Mouse (Mus musculus) B cell, adult 2 months (primary cell): Measurements from ENCODE around the gene Akap13.
A peak's percentile ranks its signal among the peaks of the same experiment; 100 is the strongest.

Experiments used
- DNase-seq, 2 experiments: peaks; one replicate each; pipeline ENCODE4 v3.0.0; 2022

Gene Akap13

DNA sequence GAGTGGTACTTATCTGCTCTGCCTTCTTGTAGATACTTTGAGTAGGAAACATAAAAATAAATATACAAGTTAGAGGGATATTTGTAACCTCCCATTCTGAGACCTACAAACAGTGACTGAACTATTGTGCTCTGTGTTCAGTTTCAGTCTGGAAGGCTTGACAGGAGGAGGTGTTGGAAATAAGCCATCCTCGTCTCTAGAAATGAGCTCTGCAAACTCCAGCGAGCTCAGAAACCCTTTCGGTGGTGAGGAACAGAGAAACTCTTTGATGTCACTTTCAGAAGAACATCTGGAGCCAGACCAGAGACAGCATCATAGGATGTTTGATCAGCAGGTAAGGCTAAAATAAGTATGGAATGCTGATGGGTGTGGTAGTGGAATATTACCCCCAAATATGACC is 229.6 kb downstream of the Akap13 start:
- no peak for DNase-seq

DNA sequence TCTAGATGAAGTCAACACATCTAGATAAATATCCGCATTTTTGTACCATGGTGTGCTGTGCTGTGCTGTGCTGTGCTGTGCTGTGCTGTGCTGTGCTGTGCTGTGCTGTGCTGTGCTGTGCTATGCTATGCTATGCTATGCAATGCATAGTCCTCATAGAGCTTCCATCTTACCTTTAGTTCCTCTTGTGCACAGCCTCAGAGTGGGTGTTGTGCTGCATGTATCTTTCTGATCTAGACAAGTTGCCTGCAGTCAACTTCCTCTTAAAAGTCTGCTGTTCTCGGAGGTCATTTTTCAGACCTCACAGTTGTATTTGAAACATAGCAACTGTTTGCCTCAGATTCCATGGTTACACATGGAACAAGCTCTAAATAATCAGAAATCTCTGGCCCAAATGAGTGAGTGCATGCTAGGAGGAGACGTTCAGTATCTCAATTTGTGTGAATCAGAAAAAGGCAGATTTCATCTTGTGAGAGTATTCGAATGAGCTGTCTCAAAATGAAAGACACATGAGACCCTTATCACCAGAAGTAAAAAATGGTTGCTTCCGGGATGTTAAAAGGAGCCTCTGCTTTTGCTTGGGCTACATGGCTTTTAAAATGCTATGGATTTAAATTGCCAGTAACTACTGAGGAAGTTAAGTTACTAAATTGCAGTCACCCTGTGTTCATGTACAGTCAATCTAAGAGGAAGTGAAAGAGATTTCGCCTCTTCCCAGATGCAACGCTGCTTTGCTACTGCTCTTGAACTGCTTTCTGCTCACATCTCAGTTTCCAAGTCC is 230.9 kb downstream of the Akap13 start:
- DNase-seq: peak; percentile 55 to 64

DNA sequence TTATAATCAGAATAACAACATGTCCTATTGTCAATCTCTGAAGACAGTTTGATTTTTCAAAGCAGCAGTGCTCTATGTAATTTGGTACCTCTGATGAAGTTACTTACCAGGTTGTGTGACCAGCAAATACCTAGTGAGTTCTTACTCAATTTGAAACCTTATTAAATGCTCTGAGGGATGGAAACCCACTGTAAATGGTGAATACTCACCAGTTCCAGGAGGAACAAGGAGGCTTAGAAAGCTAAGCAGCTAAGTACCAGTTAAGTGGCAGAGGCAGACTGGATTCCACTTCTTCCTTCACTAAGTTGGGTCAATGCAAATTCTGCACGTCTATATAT is 231.5 kb downstream of the Akap13 start:
- no peak for DNase-seq

DNA sequence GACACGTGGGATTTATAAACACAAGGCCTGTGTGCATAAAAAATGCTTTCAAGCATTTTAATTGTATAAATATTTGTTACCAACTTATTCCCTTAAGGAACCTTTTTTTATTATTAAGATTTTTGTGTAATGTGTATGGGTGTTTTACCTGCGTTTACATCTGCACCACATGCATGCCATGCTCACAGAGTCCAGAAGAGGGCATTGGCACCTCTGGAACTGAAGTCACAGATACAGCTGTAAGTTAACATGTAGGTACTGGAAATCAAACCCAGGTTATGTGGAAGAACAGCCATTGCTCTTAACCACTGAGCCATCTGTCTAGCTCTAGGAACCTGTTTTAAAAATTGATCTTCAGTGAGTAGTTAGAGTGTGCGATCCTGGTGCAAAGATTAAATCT is 232.8 kb downstream of the Akap13 start:
- peak; percentile 39 to 50 for DNase-seq

DNA sequence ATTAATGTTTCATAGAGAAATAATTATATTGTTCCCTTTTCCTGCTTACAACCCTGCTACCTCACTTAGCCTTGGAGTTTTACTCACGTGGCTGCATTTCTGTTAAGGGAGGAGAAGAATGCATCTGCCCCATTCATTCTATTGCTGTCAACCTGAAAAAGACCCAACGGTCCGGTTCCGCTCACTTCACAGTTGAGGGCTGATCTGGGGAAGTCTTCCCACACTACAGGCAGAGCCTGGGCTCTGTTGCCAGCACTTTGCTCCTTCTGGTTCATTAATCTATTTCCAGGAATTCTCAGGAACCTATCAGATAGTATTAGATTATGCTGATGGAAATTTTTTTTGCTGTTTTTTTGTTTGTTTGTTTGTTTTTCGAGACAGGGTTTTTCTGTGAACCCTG is 239.4 kb downstream of the Akap13 start:
- no peak for DNase-seq

DNA sequence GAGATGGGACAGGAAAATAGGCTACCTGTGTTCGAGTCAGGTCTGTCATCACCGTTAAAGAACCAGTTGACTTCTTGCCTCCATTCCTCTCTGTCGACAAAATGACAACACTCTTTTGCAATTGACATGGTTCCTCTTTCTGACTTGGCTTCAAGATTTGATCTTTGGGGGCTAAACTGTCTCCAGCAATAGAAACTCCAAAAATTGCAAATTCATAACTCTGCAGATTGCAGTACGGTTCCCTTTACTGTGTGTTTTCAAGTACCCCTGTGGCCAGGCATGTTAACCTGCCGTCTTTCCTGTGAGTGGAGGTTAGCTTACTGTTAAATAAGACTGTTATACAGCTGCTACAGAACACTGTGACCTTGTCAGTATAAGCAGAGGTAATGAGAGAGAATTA is 244.5 kb downstream of the Akap13 start:
- peak; percentile 45 to 47 for DNase-seq

DNA sequence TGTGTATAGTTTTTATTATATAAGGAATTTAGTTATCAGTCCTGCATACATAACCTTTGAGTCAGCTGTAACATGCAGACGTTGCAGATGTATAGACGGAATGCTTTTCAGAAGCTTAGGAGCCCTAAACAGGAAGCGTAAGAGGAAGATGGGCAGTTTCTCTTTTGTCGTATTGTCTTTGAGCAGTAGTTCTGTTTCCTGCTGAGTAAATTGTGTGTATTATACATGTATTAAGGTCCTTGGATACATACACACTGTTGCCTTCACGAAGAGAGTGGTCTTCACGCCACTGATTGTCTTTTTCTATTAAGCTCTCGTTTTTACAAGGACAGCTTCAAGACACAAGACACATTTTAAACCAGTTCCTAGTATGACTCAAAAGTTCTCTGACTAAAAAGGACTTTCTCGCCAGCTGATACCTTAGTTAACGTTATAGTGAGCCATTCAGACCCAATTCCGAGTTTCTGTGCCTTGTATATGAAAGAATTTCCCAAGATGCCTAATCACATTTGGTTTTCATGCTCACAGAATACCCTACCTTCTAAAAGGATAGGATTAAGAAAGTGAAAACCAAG is 245.5 kb downstream of the Akap13 start:
- DNase-seq: peak; percentile 36 to 42

DNA sequence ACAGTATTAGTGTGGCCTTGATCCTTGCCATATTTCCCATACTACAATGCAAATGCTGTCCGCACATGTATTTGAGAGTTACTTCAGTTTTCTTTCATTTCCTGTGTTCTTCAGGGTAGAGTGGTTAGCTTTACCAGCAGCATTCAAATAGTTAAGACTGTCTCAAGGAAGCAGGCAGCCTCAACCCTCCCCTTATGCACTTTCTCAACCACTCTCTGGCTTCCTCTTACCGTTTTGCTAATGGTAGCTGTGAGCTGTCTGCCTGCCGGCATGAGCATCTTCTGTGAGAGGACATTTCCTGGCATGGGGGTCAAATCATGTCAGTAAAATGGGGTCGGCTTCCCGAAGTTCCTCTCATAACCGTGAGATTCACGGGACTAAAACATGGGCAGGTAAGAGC is 246.4 kb downstream of the Akap13 start:
- DNase-seq: peak; percentile 76 to 77

DNA sequence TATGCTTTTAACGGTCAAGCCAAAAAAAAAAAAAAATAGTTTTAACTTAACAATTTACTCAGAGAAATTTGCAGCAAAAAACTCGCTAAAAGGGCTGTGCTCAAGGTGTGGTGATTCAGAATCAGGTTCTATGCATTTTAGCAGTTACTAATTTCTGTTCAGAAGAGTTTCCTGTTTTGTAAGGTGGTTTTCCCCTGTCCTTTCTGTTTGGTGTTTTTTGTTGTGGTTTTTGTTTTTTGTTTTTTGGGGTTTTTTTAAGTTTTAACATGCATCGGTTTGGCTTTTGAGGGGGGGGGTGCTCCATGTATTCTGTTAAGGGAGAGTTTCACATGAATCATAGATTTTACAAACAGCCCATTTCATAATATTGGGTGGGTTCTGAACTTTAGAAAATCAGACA is 247.0 kb downstream of the Akap13 start:
- DNase-seq: peak in 1 of 2 experiments; percentile 33

DNA sequence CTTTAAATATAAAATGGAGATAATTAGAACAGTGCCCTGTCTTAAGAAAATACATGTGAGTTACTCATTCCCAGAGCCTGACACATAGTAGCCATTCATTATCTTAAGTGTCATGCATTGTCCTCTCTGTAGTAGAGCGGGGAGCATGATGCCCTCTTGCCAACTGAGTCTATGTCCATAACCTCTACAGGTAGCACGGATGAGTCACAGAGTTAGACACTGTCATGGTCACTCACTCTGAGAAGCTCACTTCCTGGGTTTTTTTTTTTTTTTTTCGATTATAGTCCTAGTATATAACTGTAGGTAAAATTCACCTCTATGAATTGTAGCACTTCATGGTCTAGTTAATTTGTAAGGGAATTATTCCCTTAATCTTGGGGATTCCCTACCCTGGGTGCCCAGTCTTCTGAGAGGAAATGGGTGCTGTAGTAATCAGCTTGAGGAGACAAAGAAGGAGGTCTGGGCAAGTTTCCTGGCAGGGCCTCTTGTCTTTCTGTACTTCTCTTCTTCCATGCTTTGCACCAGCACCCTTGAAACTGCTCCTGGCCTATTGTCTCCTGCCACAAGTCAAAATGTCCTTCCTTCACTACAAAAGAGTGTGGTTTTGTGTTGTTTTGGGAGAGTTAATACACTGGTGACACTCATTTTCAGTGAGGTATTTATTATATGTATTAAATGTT is 247.8 kb downstream of the Akap13 start:
- DNase-seq: peak; percentile 31

DNA sequence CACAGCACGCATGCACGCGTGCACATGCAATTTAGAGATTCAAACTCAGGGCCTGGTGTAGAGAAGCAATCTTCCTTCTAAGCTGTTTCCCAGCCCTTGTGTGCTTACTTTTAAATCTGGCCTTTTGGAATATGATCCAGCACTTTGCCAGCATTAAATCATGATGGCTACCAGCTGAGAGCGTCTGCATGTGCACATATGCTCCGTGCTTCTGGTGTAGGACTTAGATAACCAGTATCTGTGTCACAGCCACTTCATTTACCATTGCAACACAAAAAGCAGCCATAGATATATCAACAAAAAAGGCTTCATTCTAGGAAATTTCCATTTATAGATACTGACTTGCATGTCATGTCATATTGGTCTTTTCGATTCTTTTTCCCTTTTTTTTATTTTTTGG is 249.5 kb downstream of the Akap13 start:
- DNase-seq: no peak

DNA sequence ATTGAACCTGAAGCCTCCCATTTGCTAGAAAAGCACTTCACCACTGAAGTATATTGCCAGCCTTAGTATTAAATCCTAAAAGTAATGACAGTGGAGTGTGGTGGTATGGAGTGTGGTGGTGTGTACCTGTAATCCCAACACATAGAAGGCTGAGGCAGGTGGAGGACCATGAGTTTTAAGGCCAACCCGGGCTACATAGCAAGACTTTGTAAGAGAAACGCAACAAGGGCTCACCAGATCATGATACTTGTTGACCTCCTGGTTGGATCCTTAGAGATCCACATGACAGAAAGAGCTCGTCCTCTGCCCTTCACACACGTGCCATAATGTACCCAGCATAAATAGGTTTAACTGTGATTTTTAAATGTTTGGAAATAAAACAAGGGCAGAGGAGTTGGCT is 254.6 kb downstream of the Akap13 start:
- DNase-seq: no peak

DNA sequence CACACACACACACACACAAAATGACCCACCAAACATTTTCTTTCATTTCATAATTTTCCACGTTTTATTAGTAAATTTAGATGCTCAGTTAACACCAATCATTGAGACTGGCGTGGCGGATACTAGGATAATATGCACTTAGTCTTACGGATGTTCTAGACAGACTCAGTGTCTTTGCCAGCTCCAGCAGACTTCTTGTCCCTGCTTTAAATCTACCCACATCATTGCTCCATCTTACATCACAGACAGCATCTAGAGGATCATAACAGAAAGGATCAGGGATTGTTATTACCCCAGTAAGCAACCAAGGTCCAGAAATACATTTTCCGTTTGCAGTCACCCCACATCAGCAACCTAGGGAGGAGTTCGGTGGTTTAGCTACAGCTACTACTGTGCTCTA is 255.6 kb downstream of the Akap13 start:
- no peak for DNase-seq

DNA sequence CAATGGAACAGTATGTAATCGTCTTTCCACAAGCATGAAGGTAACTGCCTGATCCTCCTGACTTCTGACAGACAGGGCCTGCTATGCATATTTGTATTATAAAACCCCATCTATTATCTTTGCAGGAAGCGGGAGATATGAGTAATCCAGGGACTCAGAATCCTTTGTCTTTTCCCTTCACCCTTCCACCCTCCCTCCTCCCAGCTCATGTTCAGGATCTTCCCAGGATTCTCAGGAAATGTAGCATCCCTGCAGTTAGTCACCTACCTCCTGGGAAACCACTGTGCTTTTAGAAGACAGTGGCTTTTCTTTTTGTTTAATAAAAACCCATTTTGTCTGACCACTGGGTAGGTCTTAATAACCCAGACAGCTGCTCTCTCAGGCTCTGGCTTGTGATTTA is 256.1 kb downstream of the Akap13 start:
- DNase-seq: no peak

DNA sequence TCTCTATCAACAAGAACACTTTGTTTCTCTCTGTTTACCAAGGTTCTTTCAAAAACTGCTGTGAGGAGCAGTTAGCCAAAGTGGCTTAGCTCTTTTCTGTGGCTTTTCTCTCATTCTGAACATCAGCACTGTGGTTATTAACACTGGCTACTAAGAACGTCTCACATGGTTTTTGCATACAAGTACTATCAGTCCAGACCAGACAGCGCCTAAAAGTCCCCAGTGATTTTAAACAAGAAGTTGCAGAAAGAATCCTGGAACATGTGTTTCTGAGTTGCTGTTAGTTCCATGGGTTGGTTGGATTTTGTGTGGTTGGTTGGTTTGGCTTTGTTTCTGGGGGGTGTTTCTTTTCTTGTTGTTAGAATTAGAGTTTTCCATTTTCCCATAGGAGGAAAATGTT is 257.5 kb downstream of the Akap13 start:
- no peak for DNase-seq

DNA sequence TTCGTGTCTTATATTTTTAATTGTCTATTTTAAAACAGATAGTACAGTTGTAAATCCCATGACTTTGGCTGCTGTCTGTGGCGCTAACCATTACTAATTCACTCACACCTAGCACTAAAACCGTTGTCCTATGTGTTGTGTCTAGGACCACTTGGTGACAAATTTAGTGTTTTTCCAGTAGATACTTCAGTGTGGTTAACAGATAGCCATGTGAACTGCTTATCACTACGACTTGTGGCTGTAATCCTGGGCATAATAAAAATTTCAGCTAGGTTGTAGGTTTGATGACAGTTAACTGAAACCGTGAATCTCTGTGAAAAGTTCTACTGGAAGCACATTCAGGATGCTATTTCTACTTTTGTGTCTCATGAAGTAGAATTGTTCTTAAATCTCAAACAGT is 258.6 kb downstream of the Akap13 start:
- no peak for DNase-seq

DNA sequence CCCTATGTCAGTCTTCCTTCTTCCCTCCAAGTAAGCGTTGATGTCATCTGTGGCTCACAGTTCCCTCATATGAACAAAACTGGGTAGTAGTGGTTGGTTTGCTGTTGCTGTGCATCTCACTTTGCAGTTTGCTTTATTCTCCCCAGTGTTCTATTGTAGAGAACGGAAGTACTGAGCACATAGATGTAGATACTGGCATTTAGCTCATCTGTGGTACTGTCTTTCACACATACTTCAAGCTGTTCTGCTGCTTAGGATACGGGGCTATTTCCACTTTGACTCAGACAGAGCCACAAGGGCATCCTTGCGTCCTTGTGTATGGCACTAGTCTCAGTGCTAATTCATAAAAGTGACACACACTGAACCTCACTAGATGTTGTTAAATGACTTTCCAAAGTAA is 259.7 kb downstream of the Akap13 start:
- DNase-seq: no peak

DNA sequence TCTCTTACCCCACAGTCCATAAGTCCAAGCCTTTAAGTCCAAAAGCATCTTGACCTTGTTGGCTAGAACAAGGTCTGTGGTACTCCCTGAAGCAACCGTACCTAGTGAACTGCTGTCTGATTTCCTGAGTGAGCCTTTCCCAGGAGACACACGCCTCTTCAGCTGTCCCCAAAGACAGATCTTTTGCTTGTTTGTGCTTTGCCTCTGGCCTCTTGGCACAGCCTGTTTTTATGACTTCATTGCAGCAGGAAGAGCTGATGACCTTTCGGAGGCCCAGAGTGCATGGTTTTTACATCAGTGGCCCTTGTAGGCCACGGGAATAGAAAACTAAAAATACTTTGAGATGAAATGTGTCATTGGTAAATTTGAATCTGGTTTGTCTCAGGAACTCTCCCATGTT is 260.6 kb downstream of the Akap13 start:
- DNase-seq: no peak

DNA sequence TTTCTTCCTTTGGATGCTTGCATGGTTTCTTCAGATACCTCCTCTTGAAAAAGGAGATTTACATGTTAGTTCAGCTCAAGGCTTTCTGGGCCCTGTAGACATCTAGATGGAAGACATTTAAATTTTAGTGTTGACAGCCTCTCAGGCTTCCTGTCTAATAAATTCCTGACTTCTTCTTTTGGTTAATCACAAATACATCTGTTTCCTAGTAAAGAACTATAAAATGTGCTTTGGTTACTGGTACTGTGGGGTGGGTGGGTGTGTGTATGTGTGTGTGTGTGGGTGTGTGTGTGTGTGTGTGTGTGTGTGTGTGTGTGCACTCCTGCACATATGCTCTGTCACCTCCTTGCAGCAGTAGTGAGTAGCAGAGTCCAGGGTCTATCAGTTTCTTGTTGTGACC is 262.0 kb downstream of the Akap13 start:
- no peak for DNase-seq

DNA sequence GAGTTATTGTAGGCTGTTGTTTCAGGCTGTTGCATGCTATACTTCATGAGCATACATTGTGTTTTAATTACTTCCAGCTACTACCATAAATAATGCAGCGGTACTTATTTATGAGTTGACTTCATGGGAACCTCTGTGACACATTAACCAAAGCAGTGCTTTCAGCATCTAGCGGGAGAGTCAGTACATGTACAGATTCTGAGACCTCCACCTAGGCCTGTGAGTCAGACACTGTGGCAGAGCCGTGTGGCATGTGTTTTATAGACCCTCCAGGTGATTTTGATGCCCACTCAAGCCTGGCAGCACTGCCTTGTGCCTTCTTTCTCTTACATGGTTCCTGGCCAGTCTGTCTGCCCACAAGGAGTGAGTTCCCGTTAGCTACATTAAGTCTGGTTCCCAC is 266.0 kb downstream of the Akap13 start:
- DNase-seq: no peak

DNA sequence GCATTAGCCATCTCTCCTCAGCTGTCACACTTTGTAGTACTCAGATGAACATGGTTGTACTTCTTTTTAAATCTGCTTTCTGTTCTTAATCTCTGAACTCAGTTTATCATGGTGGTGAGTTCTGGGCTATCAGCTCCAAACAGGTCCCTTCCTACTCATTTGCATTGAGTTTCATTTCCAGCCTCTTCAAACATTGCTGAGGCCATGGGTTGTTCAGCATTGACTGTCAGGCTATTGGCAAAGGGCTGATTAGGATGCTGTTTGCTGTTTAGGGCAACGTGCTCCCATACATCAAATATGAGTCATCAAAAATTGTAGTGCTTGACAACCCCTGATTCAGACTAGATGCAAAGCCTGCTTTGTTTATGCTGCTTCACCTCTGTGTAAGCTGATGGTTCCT is 268.7 kb downstream of the Akap13 start:
- DNase-seq: no peak

DNA sequence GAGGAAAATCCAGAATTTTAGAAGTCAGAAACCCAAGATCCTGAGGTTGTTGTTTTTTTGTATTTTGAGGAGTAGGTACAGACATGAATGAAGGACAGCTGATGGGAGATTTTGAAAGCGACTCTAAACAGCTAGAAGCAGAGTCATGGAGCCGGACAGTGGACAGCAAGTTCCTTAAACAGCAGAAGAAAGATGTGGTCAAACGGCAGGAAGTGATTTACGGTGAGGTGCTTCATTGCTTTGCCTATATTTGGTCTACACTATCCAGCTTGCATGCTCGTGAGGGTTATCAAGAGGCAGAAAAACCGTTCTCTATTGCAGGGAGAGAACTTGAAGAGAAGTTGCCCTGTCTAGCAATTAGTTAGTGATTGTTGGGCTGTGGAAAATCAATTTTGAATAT is 270.6 kb downstream of the Akap13 start:
- no peak for DNase-seq

DNA sequence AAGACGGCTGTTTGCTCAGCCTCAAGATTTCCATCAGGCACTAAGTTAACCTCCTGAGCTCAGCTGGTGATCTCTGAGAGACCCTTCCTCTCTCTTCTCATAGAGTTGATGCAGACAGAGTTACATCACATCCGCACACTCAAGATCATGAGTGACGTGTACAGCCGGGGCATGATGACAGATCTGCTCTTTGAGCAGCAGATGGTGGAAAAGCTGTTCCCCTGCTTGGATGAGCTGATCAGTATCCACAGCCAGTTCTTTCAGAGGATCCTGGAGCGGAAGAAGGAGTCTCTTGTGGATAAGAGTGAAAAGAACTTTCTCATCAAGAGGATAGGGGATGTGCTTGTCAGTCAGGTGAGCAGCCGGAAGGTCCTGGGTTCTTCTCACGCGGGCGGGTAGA is 271.5 kb downstream of the Akap13 start:
- no peak for DNase-seq

DNA sequence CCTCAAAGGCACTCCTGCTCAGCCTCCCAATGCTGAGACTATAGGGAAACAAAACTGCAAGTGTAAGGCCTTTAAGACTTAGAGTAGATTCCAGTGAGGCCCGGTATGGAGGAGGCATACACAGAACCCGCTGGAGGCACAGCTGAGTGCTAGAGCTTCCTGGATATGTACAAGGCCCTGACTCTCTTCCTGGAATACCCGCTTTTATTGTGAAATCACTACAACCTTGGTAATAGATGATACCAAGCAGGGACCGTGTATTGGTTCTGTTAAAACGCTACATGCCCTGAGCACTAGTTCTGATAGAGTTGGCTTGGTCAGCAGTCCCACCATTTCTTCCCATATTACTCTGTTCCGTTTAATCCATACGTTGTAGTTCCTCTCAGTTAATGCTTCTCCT is 274.3 kb downstream of the Akap13 start:
- DNase-seq: no peak

DNA sequence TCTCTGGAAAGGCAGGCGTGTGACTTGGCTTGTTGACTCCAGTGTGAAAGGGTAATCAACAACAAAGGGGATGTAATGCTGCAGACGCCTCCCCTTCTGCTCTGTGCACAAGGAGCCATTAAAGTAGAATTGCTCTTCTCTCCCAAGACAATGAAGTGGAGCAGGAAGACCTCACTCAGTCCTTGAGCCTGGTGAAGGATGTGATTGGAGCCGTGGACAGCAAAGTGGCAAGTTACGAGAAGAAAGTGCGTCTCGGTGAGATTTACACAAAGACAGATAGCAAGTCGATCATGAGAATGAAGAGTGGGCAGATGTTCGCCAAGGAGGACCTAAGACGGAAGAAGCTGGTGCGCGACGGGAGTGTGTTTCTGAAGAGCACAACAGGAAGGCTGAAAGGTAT is 274.9 kb downstream of the Akap13 start:
- no peak for DNase-seq
